Mouse (Mus musculus): ENCODE measurements around the gene Rnf212. TPM values are rescaled to one million over a fixed set of nuclear protein-coding genes. Genes with fewer than 3 reads are reported as not detected.

Gene Rnf212
- polyA plus RNA-seq, 1 experiment from 2014 or later: 0.43 TPM

DNA sequence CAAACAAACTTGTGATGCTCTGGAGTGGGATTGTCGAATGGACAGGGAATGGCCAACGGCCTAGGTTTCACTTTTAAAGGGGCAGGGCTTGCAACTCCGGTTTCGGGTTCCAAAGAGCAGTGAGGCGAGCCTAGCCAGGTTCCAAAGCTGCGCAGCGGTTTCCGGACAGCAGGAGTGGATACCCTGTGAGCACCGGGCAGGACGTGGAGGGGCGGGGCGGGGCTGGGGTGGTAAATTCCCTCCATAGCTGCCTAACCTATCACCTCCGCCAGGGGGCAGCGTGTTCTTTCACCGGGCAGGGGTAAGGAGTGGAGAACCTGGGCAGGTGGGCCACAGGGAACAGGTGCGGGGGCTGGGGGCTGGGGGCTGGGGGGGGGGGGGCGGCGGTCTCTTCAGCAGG, 82.5 kb downstream of the Rnf212 start, which contains the start of gene Fgfrl1:
Fgfrl1 (plus strand) TSS at position 112 of the 400 bp plus-strand sequence.
- Histone ChIP-seq H3K27me3 (replicated peaks; ENCODE audit: control insufficient read depth, insufficient read depth, low read length) (no peaks in the 10 kb centered on the region), H3K9ac (ENCODE audit: low read depth, low read length) (peak within 1 kb of the TSS; percentile 54), H3K4me3 (ENCODE audit: low read length) (peak within 1 kb of the TSS; percentile 88), H3K4me2 (ENCODE audit: low read depth, low read length) (peak within 1 kb of the TSS; percentile 76), H3K4me1 (ENCODE audit: control insufficient read depth, insufficient read depth, low read length) (peaks cover 36% of the 10 kb centered on the region), H3K27ac (ENCODE audit: low read length) (no peak within 1 kb of the TSS), H3K36me3 (ENCODE audit: control insufficient read depth, insufficient read depth, low read length) (no peaks in the 10 kb centered on the region), H3K9me3 (ENCODE audit: control insufficient read depth, low read length) (no peaks in the 10 kb centered on the region)
- WGBS: 5% methylated on average over 16 of the region's 18 CpGs
- ATAC-seq: peak; percentile 26

GRCm38 (mm10) chr5:108691152-108691551, 83.6 kb downstream of the Rnf212 start:
- ATAC-seq: no peak
- 71% methylated on average over 4 of the region's 4 CpGs for WGBS
- Histone ChIP-seq H3K4me1 (ENCODE audit: control insufficient read depth, insufficient read depth, low read length) (peaks cover 25% of the 10 kb centered on the region), H3K4me2 (ENCODE audit: low read depth, low read length) (no peak overlapping the region), H3K9ac (ENCODE audit: low read depth, low read length) (no peak overlapping the region), H3K27ac (ENCODE audit: low read length) (no peak overlapping the region), H3K4me3 (ENCODE audit: low read length) (no peak overlapping the region), H3K9me3 (ENCODE audit: control insufficient read depth, low read length) (no peaks in the 10 kb centered on the region), H3K27me3 (replicated peaks; ENCODE audit: control insufficient read depth, insufficient read depth, low read length) (no peaks in the 10 kb centered on the region), H3K36me3 (ENCODE audit: control insufficient read depth, insufficient read depth, low read length) (no peaks in the 10 kb centered on the region)

GRCm38 (mm10) chr5:108689091-108689490, 85.7 kb downstream of the Rnf212 start:
- Histone ChIP-seq H3K4me2 (ENCODE audit: low read depth, low read length) (no peak overlapping the region), H3K36me3 (ENCODE audit: control insufficient read depth, insufficient read depth, low read length) (no peaks in the 10 kb centered on the region), H3K4me1 (ENCODE audit: control insufficient read depth, insufficient read depth, low read length) (peaks cover 16% of the 10 kb centered on the region; the same call in 1 of the 2 replicates), H3K27ac (ENCODE audit: low read length) (no peak overlapping the region), H3K4me3 (ENCODE audit: low read length) (no peak overlapping the region), H3K27me3 (replicated peaks; ENCODE audit: control insufficient read depth, insufficient read depth, low read length) (no peaks in the 10 kb centered on the region), H3K9ac (ENCODE audit: low read depth, low read length) (no peak overlapping the region), H3K9me3 (ENCODE audit: control insufficient read depth, low read length) (no peaks in the 10 kb centered on the region)
- ATAC-seq: no peak
- 73% methylated on average over 5 of the region's 5 CpGs for WGBS

GRCm38 (mm10) chr5:108680871-108681270, 93.9 kb downstream of the Rnf212 start:
- 90% methylated on average over 6 of the region's 6 CpGs for WGBS
- H3K27ac ChIP-seq (ENCODE audit: low read length): no peak overlapping the region
- ATAC-seq: no peak
- no peaks in the 10 kb centered on the region for H3K36me3 ChIP-seq (ENCODE audit: control insufficient read depth, insufficient read depth, low read length)
- H3K4me1 ChIP-seq (ENCODE audit: control insufficient read depth, insufficient read depth, low read length): peaks cover 14% of the 10 kb centered on the region
- no peak overlapping the region for H3K9ac ChIP-seq (ENCODE audit: low read depth, low read length)
- no peak overlapping the region for H3K4me2 ChIP-seq (ENCODE audit: low read depth, low read length)
- H3K4me3 ChIP-seq (ENCODE audit: low read length): no peak overlapping the region
- H3K27me3 ChIP-seq (replicated peaks; ENCODE audit: control insufficient read depth, insufficient read depth, low read length): no peaks in the 10 kb centered on the region
- H3K9me3 ChIP-seq (ENCODE audit: control insufficient read depth, low read length): no peaks in the 10 kb centered on the region

GRCm38 (mm10) chr5:108679909-108680308, 94.9 kb downstream of the Rnf212 start:
- H3K27me3 ChIP-seq (replicated peaks; ENCODE audit: control insufficient read depth, insufficient read depth, low read length): no peaks in the 10 kb centered on the region
- H3K9me3 ChIP-seq (ENCODE audit: control insufficient read depth, low read length): no peaks in the 10 kb centered on the region
- ATAC-seq: no peak
- 51% methylated on average over 3 of the region's 3 CpGs for whole genome bisulfite sequencing
- no peaks in the 10 kb centered on the region for H3K36me3 ChIP-seq (ENCODE audit: control insufficient read depth, insufficient read depth, low read length)
- no peak overlapping the region for H3K4me2 ChIP-seq (ENCODE audit: low read depth, low read length)
- no peak overlapping the region for H3K27ac ChIP-seq (ENCODE audit: low read length)
- H3K4me3 ChIP-seq (ENCODE audit: low read length): no peak overlapping the region
- no peak overlapping the region for H3K9ac ChIP-seq (ENCODE audit: low read depth, low read length)
- H3K4me1 ChIP-seq (ENCODE audit: control insufficient read depth, insufficient read depth, low read length): peaks cover 16% of the 10 kb centered on the region

Other genes with a start within 250 kb of the Rnf212 start
- 2.3 and 2.7 TPM in 2 replicates for gene Cplx1, start 225.0 kb downstream of the Rnf212 start, polyA plus RNA-seq (2015; fragmentation: Nextera tagmentation; extraction: Ambion mirVana)
- gene Gak, start 145.2 kb downstream of the Rnf212 start, polyA plus RNA-seq (2015; fragmentation: Nextera tagmentation; extraction: Ambion mirVana): 75.7 and 85.1 TPM in 2 replicates
- 31.7 and 31.9 TPM in 2 replicates for gene Tmem175, start 145.2 kb downstream of the Rnf212 start, polyA plus RNA-seq (2015; fragmentation: Nextera tagmentation; extraction: Ambion mirVana)
- 11.3 and 11.9 TPM in 2 replicates for gene Idua, start 114.7 kb downstream of the Rnf212 start, polyA plus RNA-seq (2015; fragmentation: Nextera tagmentation; extraction: Ambion mirVana)
- 11.3 and 14.0 TPM in 2 replicates for gene Dgkq, start 105.3 kb downstream of the Rnf212 start, polyA plus RNA-seq (2015; fragmentation: Nextera tagmentation; extraction: Ambion mirVana)
- 8.0 and 9.7 TPM in 2 replicates for gene Slc26a1, start 99.4 kb downstream of the Rnf212 start, polyA plus RNA-seq (2015; fragmentation: Nextera tagmentation; extraction: Ambion mirVana)
- 8.5 and 9.7 TPM in 2 replicates for gene Fgfrl1, start 82.6 kb downstream of the Rnf212 start, polyA plus RNA-seq (2015; fragmentation: Nextera tagmentation; extraction: Ambion mirVana)
- 2.3 and 4.0 TPM in 2 replicates for gene Tmed11, start 20.4 kb upstream of the Rnf212 start, polyA plus RNA-seq (2015; fragmentation: Nextera tagmentation; extraction: Ambion mirVana)
- gene Vmn2r8, start 33.9 kb upstream of the Rnf212 start, polyA plus RNA-seq (2015; fragmentation: Nextera tagmentation; extraction: Ambion mirVana): 0.02 TPM in 1 of 2 replicates, not detected in the other
- not detected in 2 replicates for gene Vmn2r9, start 77.6 kb upstream of the Rnf212 start, polyA plus RNA-seq (2015; fragmentation: Nextera tagmentation; extraction: Ambion mirVana)
- not detected in 2 replicates for gene Vmn2r10, start 231.5 kb upstream of the Rnf212 start, polyA plus RNA-seq (2015; fragmentation: Nextera tagmentation; extraction: Ambion mirVana)